Mouse (Mus musculus) spleen, adult 10 weeks (tissue): ENCODE data around the gene Aff2. TPM values are rescaled to one million over a fixed set of nuclear protein-coding genes. Genes with fewer than 3 reads are reported as not detected.

Source experiments
- polyA plus RNA-seq: library from polyadenylated mRNA; stranded (reverse); fragments of 350-450 nt; fragmentation: Illumina TruSeq; extraction: RNeasy Lipid Tissue Mini Kit (QIAGEN cat#74804); gene quantifications from one replicate; pipeline ENCODE4 v1.2.3, GENCODE M21; 2015; ENCODE audit warnings: low replicate concordance; ENCODE audit not compliant: insufficient read depth

The Aff2 gene
- polyA plus RNA-seq, result 0.04 TPM

GRCm38 (mm10) chrX:69360238-69361054, at the start of gene Aff2:
TSS of gene Aff2 (plus strand) at chrX:69360294.

